Mouse (Mus musculus) cortical plate, adult 2 months (tissue): ENCODE data around the gene Hsf5.

Source experiments
- CTCF ChIP-seq: fragments of 200-500 bp; IDR thresholded peaks from 2 replicates; pipeline ENCODE4 v1.5.1; 2011; ENCODE audit warnings: mild to moderate bottlenecking, control low read depth, low read length; ENCODE audit not compliant: insufficient read depth; ENCODE audit errors: extremely low read depth
- POLR2A ChIP-seq: fragments of 200-500 bp; IDR thresholded peaks from 2 replicates; pipeline ENCODE4 v1.6.1; 2011; ENCODE audit warnings: mild to moderate bottlenecking, low read length, control low read depth; ENCODE audit not compliant: insufficient read depth; ENCODE audit errors: extremely low read depth

- TF ChIP-seq CTCF (no peak), POLR2A (no peak)
These were observed 47.0 kb downstream of the Hsf5 start for GRCm38 (mm10) chr11:87663948-87664347.
